Mouse (Mus musculus): Measurements from ENCODE around the gene Cept1. TPM values are rescaled to one million over a fixed set of nuclear protein-coding genes. Genes with fewer than 3 reads are reported as not detected.
"Not testable (repeated sequence)": the region's sequence is repeated elsewhere in the genome, so short reads cannot be mapped to it uniquely, and the experiment has no call there.

Gene Cept1
- total RNA-seq (2021): 10 to 100 TPM; 18.8 to 21.7 TPM

DNA sequence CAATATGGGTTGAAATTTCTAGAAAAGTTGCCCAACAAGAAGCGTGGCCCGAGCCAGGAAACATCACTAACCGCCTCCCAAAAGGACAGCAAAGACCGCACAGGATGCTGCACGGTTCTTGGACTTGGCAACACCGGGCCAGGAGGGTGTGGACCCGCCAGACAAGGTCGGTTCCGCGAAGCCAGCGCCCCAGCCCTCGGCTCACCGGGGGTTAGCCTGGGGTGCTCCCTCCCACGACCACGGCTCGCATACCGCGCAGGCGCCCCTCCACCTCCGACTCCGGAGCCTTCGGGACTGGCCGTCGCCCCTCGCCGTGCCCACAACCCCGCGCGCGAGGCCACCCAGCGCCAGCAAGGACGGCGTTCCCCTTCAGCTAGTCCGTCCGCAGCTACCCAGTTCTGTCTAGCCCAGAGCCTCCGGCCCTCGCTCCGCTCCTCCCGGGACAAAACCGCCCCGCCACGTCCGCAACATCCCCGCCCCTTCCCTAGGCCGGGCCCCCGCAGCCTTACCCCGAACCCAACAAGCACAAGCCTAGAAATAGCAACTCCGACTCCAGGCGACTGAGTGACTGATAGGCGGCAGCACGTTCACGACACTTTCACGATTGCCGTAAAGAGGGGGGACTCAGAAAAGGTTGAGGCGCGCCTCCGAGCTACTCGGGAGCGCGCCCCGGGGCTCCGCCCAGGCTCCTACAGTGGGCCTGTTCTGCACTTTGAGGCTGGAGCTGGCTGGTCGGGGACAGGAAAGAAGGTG is at the start of gene Cept1, which contains the start of gene Dram2:
TSS of gene Cept1 (minus strand) at position 632 of the 753 bp plus-strand sequence.
TSS of gene Dram2 (plus strand) at position 628 of the 753 bp plus-strand sequence.
- DNase-seq: peak; percentile 86 to 88
- intact Hi-C loops (cut with DNase I): loop anchor here (5.0 to 10.0 kb wide), 2 partner anchors 175 to 583 kb away; partner anchors contain the start of gene Atp5f1

DNA sequence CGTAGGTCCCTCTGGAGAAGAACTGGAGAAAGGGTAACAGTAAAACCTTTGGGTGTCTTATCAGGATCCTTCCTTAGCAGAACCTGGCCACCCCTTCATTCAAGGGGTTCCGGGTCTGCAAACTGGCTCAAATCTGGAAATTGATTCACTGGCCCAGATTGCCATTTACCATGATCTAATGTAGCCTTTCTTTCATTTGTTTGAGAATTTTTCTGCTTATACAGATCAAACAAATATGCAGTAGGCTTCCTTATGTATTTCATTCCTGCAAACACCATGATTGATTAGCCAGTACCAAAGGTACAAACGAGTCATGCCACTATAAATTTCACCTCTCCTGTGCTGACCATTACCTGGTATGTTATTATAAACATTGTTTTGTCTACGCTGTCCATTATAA is 46.0 kb upstream of the Cept1 start:
- DNase-seq; intact Hi-C loops (cut with DNase I): not testable (repeated sequence)

DNA sequence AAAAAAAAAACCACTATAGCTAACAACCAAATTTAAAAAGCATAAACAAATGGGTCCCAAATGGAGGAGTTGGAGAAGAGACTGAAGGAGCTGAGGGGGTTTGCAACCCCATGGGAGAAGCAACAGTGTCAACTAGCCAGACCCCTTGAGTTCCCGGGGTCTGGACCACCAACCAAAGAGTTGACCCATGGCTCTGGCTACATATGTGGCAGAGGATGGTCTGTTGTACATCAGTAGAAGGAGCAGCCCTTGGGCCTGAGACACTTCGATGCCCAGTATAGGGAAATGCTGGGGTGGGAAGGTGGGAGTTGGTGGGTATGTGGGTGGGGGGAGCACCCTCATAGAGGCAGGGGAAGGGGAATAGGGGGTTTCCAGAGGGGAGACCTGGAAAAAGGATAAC is 31.7 kb upstream of the Cept1 start:
- intact Hi-C loops (cut with DNase I): no loop called here
- no peak for DNase-seq

DNA sequence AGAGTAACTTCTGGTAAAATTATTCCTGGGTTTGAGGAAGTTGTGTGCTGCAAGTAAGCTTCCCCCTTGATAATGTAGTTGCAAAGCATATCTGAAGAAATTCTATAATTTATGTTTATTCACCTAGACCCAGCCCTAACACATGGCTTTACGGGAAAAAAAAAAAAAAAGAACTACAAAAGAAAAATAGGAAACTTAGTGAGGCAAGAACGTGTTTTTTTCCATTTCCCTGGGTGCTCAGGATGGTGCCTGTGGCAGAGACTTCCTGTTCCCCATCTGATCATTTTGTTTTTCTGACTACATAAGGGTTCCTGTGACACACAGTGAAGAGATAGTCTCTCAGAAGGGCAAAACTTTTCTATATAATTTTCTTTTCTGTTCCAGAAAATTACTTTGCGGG is 25.6 kb upstream of the Cept1 start:
- DNase-seq: no peak
- intact Hi-C loops (cut with DNase I): no loop called here

DNA sequence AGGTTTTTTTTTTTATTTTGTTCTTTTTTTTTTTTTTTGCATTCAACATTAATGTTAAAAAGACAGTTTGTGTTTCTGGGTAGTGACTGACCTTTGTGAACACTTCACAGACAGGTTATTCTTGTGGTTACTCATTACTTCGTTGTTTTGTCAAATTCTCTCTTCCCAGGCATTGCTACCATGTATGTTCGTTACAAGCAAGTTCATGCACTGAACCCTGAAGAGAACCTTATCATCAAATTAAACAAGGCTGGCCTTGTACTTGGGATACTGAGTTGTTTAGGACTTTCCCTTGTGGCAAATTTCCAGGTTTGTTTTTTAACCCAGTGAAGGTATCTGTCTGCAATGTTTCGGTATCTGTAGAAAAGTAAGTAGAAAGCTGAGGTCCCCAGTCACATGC is 18.3 kb upstream of the Cept1 start:
- DNase-seq: no peak
- intact Hi-C loops (cut with DNase I): no loop called here

DNA sequence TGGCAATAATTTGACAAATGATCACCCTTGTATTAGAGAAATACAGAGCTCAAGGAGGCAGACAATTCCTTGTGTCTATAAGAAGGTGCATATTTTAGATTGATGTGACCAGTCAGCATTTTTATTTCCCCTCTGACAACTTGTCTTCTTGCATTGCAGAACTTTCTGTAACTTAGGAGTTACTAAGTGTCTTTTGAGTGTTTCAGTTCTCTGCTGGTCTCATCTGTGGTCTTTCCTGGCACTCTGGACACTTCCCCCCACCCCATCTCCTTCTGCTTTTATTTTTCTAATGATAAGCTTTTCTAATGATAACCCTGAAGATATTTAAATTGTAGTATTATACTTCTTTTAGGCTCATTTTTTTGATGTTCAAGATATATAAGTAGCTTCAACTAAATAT is 10.7 kb upstream of the Cept1 start:
- intact Hi-C loops (cut with DNase I): no loop called here
- DNase-seq: no peak

DNA sequence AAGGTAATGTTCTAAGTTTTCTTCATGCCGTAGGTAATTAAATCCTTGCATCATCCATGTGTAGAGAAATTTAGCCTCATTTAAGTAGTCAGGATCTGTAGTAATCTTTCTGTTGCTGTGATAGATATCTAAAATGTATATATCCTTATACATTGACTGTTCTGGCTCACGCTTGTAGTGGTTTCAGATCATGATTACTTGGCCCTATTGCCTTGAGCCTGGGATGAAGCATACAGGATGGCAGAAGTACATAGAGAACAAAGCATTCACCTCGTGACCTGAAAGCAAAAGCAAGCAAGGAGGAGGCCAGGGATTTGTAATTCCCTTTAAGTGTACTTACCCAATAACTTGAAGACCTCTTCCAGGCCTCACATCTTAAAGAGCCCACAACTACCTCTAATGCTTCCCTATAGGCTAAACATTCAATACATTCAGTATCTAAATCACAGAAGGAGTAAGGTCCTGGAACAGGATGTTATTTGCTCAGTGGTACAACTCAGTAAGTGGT is 8.2 kb upstream of the Cept1 start:
- no peak for DNase-seq
- intact Hi-C loops (cut with DNase I): no loop called here

DNA sequence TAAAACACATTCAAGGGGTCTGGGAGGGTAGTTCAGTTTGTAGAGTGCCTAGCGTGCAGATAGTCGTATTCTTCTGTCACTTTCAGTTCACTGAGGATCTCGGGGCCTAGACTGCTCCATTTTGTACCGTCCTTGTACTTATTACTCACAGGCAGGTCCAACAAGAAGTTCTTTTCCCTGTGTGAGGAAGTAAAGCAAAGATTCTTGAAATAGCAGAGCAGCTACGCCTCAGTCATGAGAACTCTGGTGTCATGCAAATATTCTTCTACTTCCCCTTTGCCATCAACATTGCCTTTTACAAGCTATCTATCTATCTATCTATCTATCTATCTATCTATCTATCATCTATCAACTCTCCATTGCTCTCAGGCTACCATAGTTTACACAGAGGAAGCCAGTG is 5.8 kb upstream of the Cept1 start:
- intact Hi-C loops (cut with DNase I): no loop called here
- DNase-seq: no peak

DNA sequence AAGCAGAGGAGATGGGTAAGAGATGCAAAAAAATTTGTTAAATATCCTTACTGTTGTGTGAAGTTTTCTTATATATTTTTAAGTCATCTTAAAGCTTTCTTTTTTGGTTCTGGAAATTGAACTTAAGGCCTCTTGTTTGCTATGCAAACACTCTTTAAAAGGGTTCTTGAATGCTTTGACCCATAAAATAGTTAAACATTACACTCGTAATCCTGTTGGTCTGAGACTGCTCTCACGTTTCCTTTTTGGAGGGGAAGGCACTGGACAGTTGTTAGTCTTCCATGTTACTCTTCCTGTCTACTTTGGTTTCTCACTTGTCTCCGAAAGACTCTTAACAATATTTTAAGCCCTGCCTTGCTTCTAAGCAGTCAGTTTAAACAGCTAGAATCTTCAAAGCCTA is 1.4 kb upstream of the Cept1 start:
- intact Hi-C loops (cut with DNase I): loop anchor here (5.0 to 10.0 kb wide), 2 partner anchors 173 to 584 kb away; partner anchors contain the start of gene Atp5f1
- DNase-seq: no peak

DNA sequence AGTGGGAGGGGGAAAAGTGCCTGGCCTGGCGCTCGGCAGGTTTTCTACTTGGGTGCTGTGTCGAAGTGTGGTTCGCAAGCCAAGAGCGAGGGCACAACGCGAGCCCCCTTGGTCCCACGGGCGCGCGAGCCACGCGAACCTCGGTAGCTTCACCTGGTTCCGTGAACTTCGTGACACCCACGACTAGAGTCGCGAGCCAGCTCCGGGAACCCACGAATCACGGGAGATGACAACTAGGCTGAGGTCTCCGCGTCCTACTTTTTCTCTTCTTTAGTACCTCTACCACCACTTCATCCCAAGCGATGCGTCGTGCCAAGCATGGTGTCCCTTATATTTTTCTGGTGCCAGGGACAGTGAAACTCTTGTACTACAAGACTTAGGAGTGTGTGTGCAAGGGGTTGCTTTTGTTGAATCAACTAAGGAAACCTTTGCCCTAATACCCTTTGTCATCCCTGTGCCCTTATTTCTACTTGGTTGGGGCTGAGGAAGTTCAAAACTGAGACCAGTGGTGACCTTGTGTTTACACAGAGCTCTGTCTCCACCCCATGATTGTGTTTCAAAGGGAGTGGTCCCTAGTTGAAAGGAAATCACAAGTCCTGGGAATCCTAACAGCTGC is 430 bp upstream of the Cept1 start:
- intact Hi-C loops (cut with DNase I): loop anchor here (5.0 to 10.0 kb wide), 2 partner anchors 174 to 583 kb away; partner anchors contain the start of gene Atp5f1
- peak in 1 of 2 experiments; percentile 61 for DNase-seq

DNA sequence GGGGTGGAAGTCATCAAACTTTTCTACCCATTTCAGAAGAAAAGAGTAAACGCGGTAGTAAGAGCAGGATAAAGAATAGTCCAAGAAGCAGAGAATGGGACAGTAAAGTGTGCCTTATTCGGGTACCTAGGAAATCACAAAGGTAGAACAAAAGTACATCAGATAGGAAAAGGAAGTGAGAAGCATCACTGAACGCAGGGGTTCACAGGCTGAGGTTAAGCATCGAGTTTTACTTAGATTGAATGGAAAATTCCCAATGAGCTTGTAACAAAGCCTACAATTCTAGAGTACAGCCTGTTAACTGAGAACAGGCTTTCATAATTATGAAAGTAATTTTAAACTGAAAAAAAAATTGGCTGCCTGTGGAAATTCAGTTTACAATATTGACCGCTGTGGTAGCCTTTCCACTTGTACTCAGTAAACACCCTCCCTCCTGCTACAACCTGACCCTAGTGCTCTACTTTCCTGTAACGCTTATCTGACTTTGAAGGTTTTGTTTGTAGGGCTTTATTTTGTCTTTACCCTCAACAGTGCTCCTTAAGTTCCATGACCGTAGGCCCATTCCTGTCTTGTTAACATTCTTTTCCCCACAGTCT is 2.8 kb downstream of the Cept1 start:
- intact Hi-C loops (cut with DNase I): loop anchor here (5.0 to 10.0 kb wide), 2 partner anchors 177 to 580 kb away; partner anchors contain the start of gene Atp5f1
- no peak for DNase-seq

DNA sequence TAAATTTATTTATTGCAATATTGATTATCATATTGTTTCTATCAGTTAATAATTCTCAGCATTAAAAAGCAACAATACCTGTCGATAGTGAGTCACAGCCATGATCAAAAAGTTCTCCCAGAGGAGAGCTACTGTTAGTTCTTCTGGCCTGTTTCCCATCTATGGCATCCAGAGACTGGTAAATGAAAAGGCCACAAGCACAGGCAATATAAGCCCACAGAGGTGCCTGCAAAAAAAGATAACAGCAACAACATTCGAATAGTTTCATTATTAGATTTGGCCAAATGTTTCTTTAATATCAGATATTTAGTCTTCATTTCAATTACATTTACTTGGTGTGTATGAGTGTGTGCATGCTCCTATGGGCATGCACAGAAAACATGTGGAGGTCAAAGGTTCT is 14.3 kb downstream of the Cept1 start:
- no peak for DNase-seq
- intact Hi-C loops (cut with DNase I): no loop called here

DNA sequence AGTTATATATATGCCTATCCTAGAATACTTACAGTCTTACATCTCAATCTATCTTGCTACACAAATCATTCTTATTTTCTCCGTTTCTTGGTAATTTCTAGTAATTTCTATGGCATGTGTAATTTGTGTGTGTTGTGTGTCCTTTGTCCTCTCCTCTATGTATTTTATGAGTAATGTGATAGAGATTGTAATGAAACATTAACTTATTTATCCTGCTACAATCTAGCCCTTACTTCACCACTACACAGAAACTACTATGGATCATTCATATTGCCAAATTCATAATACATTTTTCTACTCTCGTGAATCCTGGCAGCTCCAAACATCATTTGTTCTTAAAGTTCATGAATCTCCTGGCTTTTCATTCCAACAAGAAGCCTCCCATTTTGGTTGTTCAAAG is 19.6 kb downstream of the Cept1 start:
- no peak for DNase-seq
- intact Hi-C loops (cut with DNase I): no loop called here

DNA sequence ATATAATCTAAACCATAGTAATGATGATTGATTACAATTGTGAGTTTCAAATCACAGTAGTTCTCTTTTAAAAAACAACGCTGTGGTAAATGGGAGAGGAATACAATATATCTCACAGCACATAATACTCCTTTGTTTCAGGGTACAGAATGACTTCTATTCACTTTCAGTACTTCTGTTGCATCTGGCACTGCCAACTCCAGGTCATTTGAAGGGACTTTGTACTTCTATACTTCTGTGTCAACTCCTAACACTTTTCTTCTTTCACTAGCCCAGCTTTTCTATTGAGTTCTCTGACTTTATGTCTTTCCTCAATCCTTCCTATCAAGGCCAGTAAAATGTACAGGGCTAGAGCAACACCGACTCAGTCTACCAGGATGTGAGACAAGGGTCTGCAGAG is 21.2 kb downstream of the Cept1 start:
- DNase-seq: no peak
- intact Hi-C loops (cut with DNase I): loop anchor here (2.0 kb wide), 1 partner anchor 14 kb away; no protein-coding TSS in a partner anchor

DNA sequence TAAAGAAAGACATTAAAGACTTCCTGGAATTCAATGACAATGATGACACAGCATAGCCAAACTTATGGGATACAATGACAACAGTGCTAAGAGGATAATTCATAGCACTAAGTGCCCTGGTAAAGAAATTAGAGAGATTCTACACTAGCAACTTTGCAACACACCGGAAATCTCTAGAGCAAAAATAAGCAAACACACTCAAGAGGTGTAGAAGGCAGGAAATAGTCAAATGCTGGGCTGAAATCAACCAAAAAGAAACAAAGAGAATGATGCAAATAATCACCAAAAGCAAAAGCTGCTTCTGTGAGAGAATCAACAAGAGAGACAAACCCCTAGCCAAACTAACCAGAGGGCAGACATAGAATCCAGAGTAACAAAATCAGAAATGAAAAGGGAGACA is 24.9 kb downstream of the Cept1 start:
- no peak for DNase-seq
- intact Hi-C loops (cut with DNase I): no loop called here

DNA sequence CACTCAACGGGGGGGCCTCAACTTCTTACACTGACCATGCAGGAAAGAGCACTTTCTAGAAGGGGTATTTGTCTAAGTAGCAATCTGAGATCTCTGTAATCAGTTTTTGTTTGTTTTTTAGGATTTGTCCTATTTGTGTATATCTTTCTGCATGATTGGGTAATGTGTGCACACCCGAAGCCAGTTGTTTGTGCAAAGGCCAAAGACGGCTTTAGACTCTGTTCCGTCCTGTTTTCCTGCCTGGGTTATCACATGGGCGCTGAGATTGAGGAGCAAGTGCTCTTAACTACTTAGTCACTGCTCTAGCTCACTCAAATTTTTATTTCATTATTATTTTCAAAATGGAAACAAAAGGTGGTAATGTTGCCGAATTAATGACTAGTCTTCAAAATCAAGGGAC is 32.6 kb downstream of the Cept1 start:
- intact Hi-C loops (cut with DNase I): no loop called here
- no peak for DNase-seq

DNA sequence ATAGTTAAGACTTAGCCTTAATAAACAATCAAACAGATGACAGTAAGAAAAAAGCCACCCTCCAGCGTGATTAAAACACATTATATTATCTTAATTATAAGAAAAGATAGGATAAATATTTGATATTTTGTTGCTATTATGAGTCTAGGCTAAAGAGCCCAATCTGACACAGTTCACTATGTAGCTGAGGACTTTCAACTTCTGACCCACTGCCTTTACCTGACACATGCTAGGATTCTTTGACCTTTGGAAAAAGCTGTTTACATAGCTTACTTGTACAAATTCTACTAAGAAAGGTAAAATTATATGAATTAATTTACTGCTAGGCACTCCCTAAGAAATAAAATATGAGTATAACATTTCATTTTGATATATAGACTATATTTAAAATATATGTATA is 36.9 kb downstream of the Cept1 start:
- intact Hi-C loops (cut with DNase I): no loop called here
- DNase-seq: no peak

DNA sequence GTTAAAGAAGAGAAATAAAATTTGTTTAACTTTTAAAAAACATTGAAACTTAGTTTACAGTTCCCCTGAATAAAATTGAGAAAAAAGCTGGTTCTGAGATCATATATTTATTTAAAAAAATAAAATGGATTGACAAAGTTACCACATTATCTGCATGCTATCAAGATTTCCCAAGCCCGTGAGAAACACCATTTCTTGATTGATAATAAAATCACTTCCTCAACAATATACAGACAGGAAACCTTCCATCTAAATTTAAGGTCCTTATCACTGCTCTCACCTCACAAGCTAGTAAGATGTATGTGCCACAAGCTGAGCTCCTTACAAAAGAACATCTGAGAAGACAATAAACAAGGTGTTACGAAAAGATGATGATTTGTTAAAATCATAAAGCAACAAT is 44.7 kb downstream of the Cept1 start:
- intact Hi-C loops (cut with DNase I): no loop called here

DNA sequence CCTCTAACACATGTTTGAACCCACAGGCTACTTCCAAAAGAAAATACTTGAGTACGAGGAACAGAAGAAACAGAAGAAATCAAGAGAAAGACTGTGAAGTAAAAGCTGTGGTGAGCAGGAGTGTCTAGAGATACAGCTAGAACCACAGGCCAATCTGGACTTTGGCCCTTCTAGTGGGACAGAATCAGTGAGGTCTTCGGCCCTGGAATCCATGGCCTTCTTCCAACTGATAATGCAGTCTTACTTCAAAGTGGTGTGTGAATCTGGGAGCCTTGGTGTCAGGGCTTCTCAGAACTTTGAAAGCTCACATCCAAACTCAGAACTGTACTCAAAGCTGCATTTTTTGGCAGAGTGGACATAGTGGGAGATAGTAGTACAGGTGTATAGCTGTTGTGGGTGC is 47.1 kb downstream of the Cept1 start:
- intact Hi-C loops (cut with DNase I): no loop called here
- DNase-seq: no peak

More for the DNA sequence above, 44.7 kb downstream of the Cept1 start:
- DNase-seq: no peak

DNA sequence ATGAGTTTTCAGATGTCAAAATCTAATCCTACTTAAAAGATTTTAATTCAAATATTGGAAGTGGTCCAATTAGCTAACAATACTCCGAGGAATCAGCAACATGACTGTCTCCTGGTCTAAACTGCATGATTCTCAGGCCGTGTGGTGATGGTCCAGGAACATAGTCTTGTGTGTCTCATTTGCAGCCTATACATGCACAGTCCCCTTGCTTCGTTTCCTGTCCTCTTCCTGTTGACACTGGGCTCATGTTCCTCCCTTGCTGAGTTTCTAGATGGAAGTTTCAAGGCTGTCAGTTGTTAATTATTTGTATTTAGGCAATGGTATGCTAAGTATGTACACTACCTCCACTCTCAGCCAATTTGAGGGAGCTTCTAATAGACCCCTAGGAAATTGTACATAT is 50.6 kb downstream of the Cept1 start:
- DNase-seq: no peak
- intact Hi-C loops (cut with DNase I): no loop called here

DNA sequence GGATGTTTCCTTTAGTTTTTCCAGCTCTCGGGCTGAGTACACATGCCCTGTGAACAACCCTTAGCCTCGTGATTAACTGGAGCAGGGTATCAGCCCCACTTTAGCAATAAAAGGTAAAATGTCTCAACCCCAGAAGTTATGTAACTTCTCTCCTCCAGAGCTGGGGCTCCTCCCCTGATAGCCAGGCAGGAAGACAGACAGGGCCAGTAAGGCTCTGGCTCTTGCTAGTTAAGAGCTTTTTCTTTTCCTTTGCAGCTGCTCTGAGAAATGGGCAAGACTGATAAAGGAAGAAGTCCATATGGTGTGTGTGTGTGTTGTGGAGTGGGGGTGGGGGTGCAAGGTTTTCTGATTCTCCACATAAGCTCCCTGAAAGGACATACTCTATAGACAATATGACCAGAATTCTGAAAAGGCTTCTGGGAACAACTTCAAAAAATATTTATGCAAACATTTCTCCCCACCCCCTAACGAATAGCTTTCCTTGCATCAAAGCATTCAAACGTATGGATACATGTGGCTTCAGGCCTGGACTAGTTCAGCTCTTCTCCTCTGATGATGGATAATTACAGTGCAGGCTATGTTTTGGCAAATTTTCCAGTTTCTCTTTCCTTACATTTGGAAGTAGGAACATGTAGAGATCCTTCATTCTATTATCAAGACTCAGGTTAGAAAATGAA is 51.4 kb downstream of the Cept1 start:
- intact Hi-C loops (cut with DNase I): no loop called here
- DNase-seq: no peak

All from heart, postnatal 36 days (tissue).